Mouse (Mus musculus): Measurements from ENCODE around the gene Plb1.

Gene Plb1

GRCm38 (mm10) chr5:32232474-32232873 is at the start of gene Plb1:
Plb1 (plus strand) TSS chr5:32232708.
- no peaks in the 10 kb centered on the region for H3K36me3 ChIP-seq (ENCODE audit: control insufficient read depth, insufficient read depth, low read length, poor library complexity, severe bottlenecking)
- DNase-seq (ENCODE audit: low read depth, low spot score): no peak
- H3K27me3 ChIP-seq (ENCODE audit: control insufficient read depth, insufficient read depth, low read length, poor library complexity, severe bottlenecking): no peaks in the 10 kb centered on the region

DNA sequence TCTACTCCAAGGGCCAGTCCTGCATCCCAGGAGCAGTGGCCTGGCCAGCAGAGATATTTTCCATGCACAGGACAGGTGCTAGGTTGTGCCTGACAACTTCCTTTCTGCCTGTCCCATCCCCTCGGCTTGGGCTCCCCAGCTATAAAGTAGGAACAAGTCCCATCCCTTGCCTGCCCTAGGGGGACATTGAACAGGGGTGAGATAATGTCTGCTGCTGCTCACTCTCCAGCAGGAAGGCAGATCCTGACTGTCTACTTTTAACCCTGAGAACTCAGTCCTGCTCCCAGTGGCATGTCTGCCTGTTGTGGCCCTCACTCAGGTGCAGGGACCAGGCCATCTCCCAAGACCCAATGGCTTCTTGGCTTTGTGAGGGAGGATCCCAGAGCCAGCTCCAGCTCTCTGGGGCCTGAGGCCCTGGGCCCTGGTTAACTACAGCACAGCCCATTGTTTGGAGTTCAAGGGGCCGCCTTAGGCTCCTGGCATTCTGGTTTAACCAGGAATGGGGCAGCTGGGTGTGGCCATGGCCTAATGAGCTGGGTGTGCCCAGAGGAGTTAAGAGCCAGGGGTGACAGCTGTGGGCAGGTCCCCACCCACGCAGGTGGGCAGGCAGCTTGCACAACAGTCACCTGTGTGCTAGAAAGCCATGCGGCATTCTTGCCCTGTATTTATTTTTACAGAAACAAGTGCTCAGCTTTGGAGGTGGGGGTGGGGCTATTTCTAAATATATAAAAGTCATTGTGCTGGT is 49.5 kb upstream of the Plb1 start:
- DNase-seq (ENCODE audit: low read depth, low spot score): no peak
- Histone ChIP-seq H3K36me3 (ENCODE audit: control insufficient read depth, insufficient read depth, low read length, poor library complexity, severe bottlenecking) (no peaks in the 10 kb centered on the region), H3K27me3 (ENCODE audit: control insufficient read depth, insufficient read depth, low read length, poor library complexity, severe bottlenecking) (no peaks in the 10 kb centered on the region)

- no peaks in the 10 kb centered on the region for H3K27me3 ChIP-seq (ENCODE audit: control insufficient read depth, insufficient read depth, low read length, poor library complexity, severe bottlenecking)
- no peaks in the 10 kb centered on the region for H3K36me3 ChIP-seq (ENCODE audit: control insufficient read depth, insufficient read depth, low read length, poor library complexity, severe bottlenecking)
- no peak for DNase-seq (ENCODE audit: low read depth, low spot score)
These were observed 44.8 kb upstream of the Plb1 start for GRCm38 (mm10) chr5:32187717-32188116.

DNA sequence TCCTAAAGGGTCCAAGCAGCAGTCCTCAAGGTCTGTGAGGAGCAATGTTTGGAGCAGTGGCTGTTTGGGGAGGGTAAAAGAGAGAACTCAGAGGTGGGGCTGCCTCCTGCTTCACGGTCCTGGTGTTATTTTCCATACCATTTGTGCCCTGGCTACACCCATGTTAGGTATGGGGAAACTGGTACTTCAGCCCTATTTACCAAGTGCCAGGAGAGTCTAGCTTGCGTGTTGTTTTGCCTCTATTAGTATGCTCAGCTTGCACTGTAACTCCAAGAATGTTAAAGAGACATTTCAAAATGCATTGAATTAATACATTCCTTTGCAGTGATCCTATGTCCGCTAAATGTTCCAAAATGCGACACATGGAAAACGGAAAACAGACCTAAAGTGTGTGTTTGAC is 41.2 kb upstream of the Plb1 start:
- H3K27me3 ChIP-seq (ENCODE audit: control insufficient read depth, insufficient read depth, low read length, poor library complexity, severe bottlenecking): no peaks in the 10 kb centered on the region
- H3K36me3 ChIP-seq (ENCODE audit: control insufficient read depth, insufficient read depth, low read length, poor library complexity, severe bottlenecking): no peaks in the 10 kb centered on the region
- DNase-seq (ENCODE audit: low read depth, low spot score): no peak

GRCm38 (mm10) chr5:32192016-32192845 is 40.3 kb upstream of the Plb1 start:
- Histone ChIP-seq H3K36me3 (ENCODE audit: control insufficient read depth, insufficient read depth, low read length, poor library complexity, severe bottlenecking) (no peaks in the 10 kb centered on the region), H3K27me3 (ENCODE audit: control insufficient read depth, insufficient read depth, low read length, poor library complexity, severe bottlenecking) (no peaks in the 10 kb centered on the region)
- DNase-seq (ENCODE audit: low read depth, low spot score): no peak

DNA sequence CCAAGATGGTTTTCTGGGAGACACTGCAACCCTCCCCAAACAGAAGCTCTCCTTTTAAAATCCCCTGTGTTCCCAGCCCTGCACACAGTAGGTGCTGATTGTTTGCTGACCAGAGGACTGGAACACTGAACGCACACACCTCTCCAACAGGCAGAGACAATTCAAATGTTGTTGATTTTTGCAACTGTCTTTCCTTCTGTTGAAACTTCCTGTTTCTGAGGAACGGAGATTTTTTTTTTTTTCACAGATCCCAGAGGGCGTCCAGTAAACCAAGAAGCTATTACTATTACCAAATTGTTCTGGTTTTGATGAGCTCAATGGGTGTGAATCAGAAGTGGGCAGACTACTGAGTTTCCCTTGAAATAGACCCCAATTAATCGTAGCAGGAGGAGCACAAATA is 38.3 kb upstream of the Plb1 start:
- DNase-seq (ENCODE audit: low read depth, low spot score): no peak
- H3K27me3 ChIP-seq (ENCODE audit: control insufficient read depth, insufficient read depth, low read length, poor library complexity, severe bottlenecking): no peaks in the 10 kb centered on the region
- H3K36me3 ChIP-seq (ENCODE audit: control insufficient read depth, insufficient read depth, low read length, poor library complexity, severe bottlenecking): no peaks in the 10 kb centered on the region

GRCm38 (mm10) chr5:32195857-32196609 is 36.5 kb upstream of the Plb1 start:
- Histone ChIP-seq H3K36me3 (ENCODE audit: control insufficient read depth, insufficient read depth, low read length, poor library complexity, severe bottlenecking) (no peaks in the 10 kb centered on the region), H3K27me3 (ENCODE audit: control insufficient read depth, insufficient read depth, low read length, poor library complexity, severe bottlenecking) (no peaks in the 10 kb centered on the region)
- no peak for DNase-seq (ENCODE audit: low read depth, low spot score)

DNA sequence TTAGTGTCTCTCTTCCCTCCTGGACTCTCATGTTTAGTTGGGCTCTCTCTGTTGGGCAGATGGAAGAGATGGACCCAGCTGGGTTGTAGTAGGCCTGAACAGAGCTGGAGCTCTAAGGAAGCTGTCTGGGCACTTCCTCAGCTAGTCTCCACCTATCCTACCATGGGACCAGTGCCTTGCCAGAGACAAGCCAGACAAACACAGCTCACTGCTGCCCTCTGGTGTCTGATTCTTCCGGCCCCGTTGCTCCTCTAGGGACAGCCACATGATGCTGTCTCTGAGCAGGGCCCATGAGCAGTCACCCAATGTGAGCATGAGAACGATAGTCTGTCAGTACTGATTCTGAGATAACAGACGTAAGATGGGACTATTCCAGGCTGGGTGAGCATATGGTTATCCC is 34.8 kb upstream of the Plb1 start:
- DNase-seq (ENCODE audit: low read depth, low spot score): peak; percentile 87
- no peaks in the 10 kb centered on the region for H3K36me3 ChIP-seq (ENCODE audit: control insufficient read depth, insufficient read depth, low read length, poor library complexity, severe bottlenecking)
- no peaks in the 10 kb centered on the region for H3K27me3 ChIP-seq (ENCODE audit: control insufficient read depth, insufficient read depth, low read length, poor library complexity, severe bottlenecking)

DNA sequence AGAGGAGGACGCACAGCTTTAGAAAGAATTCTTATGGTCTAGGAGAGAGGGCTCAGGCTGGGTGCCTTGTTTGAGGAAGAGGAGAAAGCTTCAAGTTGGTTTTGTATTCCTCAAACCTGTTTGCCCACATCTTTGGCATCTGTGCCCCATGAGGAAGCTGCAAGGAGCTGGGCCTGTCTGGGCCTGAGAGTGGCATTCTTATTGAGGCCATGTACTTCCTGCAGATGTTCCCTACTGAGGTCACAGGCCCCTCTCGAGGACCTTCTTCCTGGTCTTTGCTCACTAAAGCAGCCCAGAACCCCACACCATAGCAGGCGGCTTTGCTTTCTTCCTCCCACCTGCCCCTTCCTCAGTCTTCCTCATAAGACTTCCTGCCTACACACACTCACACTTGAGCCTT is 33.4 kb upstream of the Plb1 start:
- H3K27me3 ChIP-seq (ENCODE audit: control insufficient read depth, insufficient read depth, low read length, poor library complexity, severe bottlenecking): no peaks in the 10 kb centered on the region
- no peaks in the 10 kb centered on the region for H3K36me3 ChIP-seq (ENCODE audit: control insufficient read depth, insufficient read depth, low read length, poor library complexity, severe bottlenecking)
- no peak for DNase-seq (ENCODE audit: low read depth, low spot score)

DNA sequence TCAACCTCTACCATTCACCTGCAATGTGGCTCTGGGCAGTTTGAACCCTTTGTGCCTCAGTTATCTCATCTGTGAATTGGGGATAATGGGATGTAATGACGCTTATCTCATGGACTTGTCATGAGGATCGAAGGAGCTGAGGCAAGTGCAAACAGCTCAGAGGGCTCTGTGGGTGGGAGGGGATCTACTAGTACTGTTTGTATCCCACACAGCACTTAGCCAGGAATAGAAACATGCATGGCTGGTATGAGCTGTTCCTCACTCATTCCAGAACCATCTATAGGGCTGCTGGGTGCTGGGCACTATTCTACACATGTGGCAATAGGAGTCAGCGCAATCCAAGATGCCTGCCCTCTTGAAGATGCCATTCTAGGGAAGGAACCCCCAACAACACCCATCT is 32.9 kb upstream of the Plb1 start:
- no peaks in the 10 kb centered on the region for H3K27me3 ChIP-seq (ENCODE audit: control insufficient read depth, insufficient read depth, low read length, poor library complexity, severe bottlenecking)
- DNase-seq (ENCODE audit: low read depth, low spot score): no peak
- no peaks in the 10 kb centered on the region for H3K36me3 ChIP-seq (ENCODE audit: control insufficient read depth, insufficient read depth, low read length, poor library complexity, severe bottlenecking)

GRCm38 (mm10) chr5:32204653-32205052 is 27.9 kb upstream of the Plb1 start:
- DNase-seq (ENCODE audit: low read depth, low spot score): peak; percentile 36
- Histone ChIP-seq H3K36me3 (ENCODE audit: control insufficient read depth, insufficient read depth, low read length, poor library complexity, severe bottlenecking) (no peaks in the 10 kb centered on the region), H3K27me3 (ENCODE audit: control insufficient read depth, insufficient read depth, low read length, poor library complexity, severe bottlenecking) (no peaks in the 10 kb centered on the region)

DNA sequence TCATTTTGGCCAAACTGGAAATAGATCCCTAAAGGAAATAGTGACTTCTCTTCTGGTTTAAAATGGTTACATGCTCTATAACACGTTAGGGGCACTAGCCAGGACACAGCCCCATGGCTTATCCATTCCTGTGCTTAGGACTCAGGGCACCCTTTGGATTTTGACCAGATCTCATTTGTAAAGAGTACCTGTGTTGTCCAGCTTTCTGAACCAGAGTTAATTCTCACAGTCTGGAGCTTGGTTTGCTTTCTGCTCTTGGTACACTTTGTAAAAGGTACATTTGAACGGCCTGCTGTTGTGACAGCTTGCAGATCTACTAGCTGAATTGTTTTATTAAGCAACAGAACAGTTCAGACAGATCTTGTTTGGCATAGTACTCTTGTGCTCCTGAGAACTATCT is 25.8 kb upstream of the Plb1 start:
- no peak for DNase-seq (ENCODE audit: low read depth, low spot score)
- H3K27me3 ChIP-seq (ENCODE audit: control insufficient read depth, insufficient read depth, low read length, poor library complexity, severe bottlenecking): no peaks in the 10 kb centered on the region
- H3K36me3 ChIP-seq (ENCODE audit: control insufficient read depth, insufficient read depth, low read length, poor library complexity, severe bottlenecking): no peaks in the 10 kb centered on the region

DNA sequence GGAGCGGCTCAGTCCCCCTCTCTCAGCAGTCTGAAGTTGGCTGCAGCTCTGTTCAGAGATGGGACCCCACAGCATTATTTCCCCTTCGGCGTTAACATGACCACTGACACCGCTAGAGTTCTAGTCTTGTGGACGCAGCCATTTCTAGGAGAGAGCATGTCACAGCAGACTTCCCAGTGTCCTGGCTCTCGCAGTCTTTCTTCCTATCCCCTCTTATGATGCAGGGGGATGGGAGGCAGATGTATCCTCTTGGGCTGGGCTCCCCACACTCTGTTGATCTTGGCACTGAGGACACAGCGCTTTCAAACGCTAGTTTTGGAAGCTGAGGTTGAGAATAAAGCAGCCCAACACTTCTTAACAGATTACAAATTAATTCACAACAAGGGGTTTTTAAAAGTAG is 24.0 kb upstream of the Plb1 start:
- H3K36me3 ChIP-seq (ENCODE audit: control insufficient read depth, insufficient read depth, low read length, poor library complexity, severe bottlenecking): no peaks in the 10 kb centered on the region

DNA sequence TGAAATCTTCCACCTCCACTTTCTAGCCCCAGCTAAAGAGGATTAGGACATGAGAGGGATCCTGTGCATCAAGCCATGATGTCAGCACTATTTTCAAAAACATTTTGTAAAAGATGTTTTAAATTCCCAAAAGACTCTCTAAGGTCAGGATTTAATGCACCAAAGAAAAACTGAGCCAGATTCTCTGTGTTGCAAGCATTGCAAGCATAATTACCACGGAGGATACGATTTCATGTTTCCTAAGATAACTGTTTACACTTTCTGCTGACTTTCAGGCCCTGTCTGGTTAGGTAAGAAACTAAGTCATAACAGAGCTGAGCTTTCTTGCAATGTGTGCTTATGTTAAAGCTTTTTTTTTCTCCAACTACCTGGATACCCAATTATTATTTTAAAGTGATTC is 21.5 kb upstream of the Plb1 start:
- Histone ChIP-seq H3K27me3 (ENCODE audit: control insufficient read depth, insufficient read depth, low read length, poor library complexity, severe bottlenecking) (no peaks in the 10 kb centered on the region), H3K36me3 (ENCODE audit: control insufficient read depth, insufficient read depth, low read length, poor library complexity, severe bottlenecking) (no peaks in the 10 kb centered on the region)
- no peak for DNase-seq (ENCODE audit: low read depth, low spot score)

More for the DNA sequence above, 24.0 kb upstream of the Plb1 start:
- no peak for DNase-seq (ENCODE audit: low read depth, low spot score)
- H3K27me3 ChIP-seq (ENCODE audit: control insufficient read depth, insufficient read depth, low read length, poor library complexity, severe bottlenecking): no peaks in the 10 kb centered on the region

- DNase-seq (ENCODE audit: low read depth, low spot score): no peak
These were observed 18.8 kb upstream of the Plb1 start for GRCm38 (mm10) chr5:32213746-32214145.

More at GRCm38 (mm10) chr5:32213746-32214145, 18.8 kb upstream of the Plb1 start:
- no peaks in the 10 kb centered on the region for H3K27me3 ChIP-seq (ENCODE audit: control insufficient read depth, insufficient read depth, low read length, poor library complexity, severe bottlenecking)
- no peaks in the 10 kb centered on the region for H3K36me3 ChIP-seq (ENCODE audit: control insufficient read depth, insufficient read depth, low read length, poor library complexity, severe bottlenecking)
